ENCODE assay signal across 24 mouse cellular contexts in the genomic region with DNA sequence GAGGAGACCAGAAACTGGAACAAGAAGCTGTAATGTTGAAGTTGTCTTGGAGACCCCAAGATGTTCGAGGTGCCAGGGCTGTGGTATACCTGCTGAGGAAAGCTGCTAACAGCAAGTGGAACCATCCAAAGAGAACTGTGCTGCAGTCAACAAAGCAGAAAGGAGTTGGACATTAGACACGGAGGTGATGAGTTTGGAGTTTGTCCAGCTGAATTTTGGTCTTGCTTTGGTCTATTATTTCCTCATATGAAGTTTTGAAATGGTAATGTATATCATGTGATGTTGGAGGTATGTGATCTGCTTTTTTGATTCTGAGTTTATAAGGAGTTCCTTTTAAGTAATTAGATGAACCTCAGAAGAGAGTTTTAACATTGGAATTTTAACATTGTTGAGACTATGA.
DNase-seq lines count a peak whose midpoint lies in the region; ATAC-seq and TF ChIP-seq lines count a peak whose summit lies in the region.
"Had no signal": no experiment of that assay in that cellular context is flagged by ENCODE, and none has a peak within 500 bp of the region (broad histone marks: within the 10 kb centered on the region; RNA-seq: fewer than 3 reads in every experiment).

No protein-coding gene starts in this region.

- peak; percentile 63 for DNase-seq in kidney, adult 2 months
- DNase-seq in kidney, adult 9 months, result peak; percentile 59
- peak; percentile 27 to 42 for DNase-seq in kidney, postnatal 36 days
- DNase-seq in kidney, postnatal 4 days, result no peak
- DNase-seq: adrenal gland, adult 8-10 months; adrenal gland, postnatal 14 days; adrenal gland, postnatal 36 days; B cell, adult 2 months; cerebellum, adult 11-12 months; cerebellum, adult 2 months; cerebellum, adult 9-10 months; cerebellum, postnatal 10 days; cerebellum, postnatal 25 days had no signal

- no peaks in the 10 kb centered on the region for H3K36me3 ChIP-seq in kidney, adult 2 months (ENCODE audit: control insufficient read depth, insufficient read depth, low read length)
- no peaks in the 10 kb centered on the region for H3K36me3 ChIP-seq in kidney, embryonic 16.5 days (ENCODE audit: insufficient read depth, low read length)
- H3K36me3 ChIP-seq in kidney, embryonic 14.5 days (ENCODE audit: control insufficient read depth, insufficient read depth, low read length), result no peaks in the 10 kb centered on the region
- H3K36me3 ChIP-seq: embryonic facial prominence, embryonic 10.5 days; embryonic facial prominence, embryonic 12.5 days; forebrain, embryonic 15.5 days; G1E had no signal

- H3K4me1 ChIP-seq in kidney, adult 2 months (ENCODE audit: control insufficient read depth, insufficient read depth, low read length), result no peaks in the 10 kb centered on the region
- no peaks in the 10 kb centered on the region for H3K4me1 ChIP-seq in kidney, embryonic 16.5 days (ENCODE audit: insufficient read depth, low read length)
- H3K4me1 ChIP-seq in kidney, embryonic 14.5 days (ENCODE audit: control insufficient read depth, insufficient read depth, low read length), result no peaks in the 10 kb centered on the region
- H3K4me1 ChIP-seq: embryonic facial prominence, embryonic 10.5 days; embryonic facial prominence, embryonic 12.5 days; forebrain, embryonic 13.5 days; forebrain, embryonic 15.5 days had no signal

- WGBS in kidney, adult 2 months, result 77% methylated on average over 2 of the region's 2 CpGs
- 81% methylated on average over 2 of the region's 2 CpGs for WGBS in kidney, embryonic 16.5 days
- 79% methylated on average over 2 of the region's 2 CpGs for WGBS in kidney, embryonic 14.5 days

- no peak for TF ChIP-seq POLR2A in kidney, adult 2 months (IDR thresholded peaks at IDR 0.05; ENCODE audit: low read depth, low read length)

- ATAC-seq in kidney, embryonic 16.5 days (ENCODE audit: low FRiP score, low TSS enrichment), result no peak
- ATAC-seq in kidney, embryonic 14.5 days (ENCODE audit: low FRiP score, low TSS enrichment), result no peak
- ATAC-seq: activated CD4-positive, CD25-positive, alpha-beta regulatory T cell, adult 4 months; CD4-positive, CD25-positive, alpha-beta regulatory T cell, adult 4 months; forebrain, embryonic 13.5 days; forebrain, embryonic 15.5 days; Patski had no signal

- no peak overlapping the region for H3K4me2 ChIP-seq in kidney, embryonic 16.5 days (replicated peaks; ENCODE audit: low read depth, low read length)
- H3K4me2 ChIP-seq in kidney, embryonic 14.5 days (replicated peaks; ENCODE audit: low read depth, low read length), result no peak overlapping the region
- H3K4me2 ChIP-seq: embryonic facial prominence, embryonic 12.5 days; forebrain, embryonic 13.5 days; forebrain, embryonic 15.5 days had no signal

- H3K9ac ChIP-seq in kidney, embryonic 16.5 days (replicated peaks; ENCODE audit: low read length), result no peak overlapping the region
- no peak overlapping the region for H3K9ac ChIP-seq in kidney, embryonic 14.5 days (ENCODE audit: low read depth, low read length)
- H3K9ac ChIP-seq: embryonic facial prominence, embryonic 12.5 days; forebrain, embryonic 13.5 days; forebrain, embryonic 15.5 days had no signal

- H3K9me3 ChIP-seq in kidney, embryonic 16.5 days (ENCODE audit: low read length), result no peaks in the 10 kb centered on the region
- no peaks in the 10 kb centered on the region for H3K9me3 ChIP-seq in kidney, embryonic 14.5 days (ENCODE audit: control insufficient read depth, low read length)
- H3K9me3 ChIP-seq: embryonic facial prominence, embryonic 10.5 days; embryonic facial prominence, embryonic 12.5 days; forebrain, embryonic 13.5 days; forebrain, embryonic 15.5 days; G1E had no signal

- no peak overlapping the region for H3K27ac ChIP-seq in kidney, adult 2 months (ENCODE audit: insufficient read depth, low read depth, low read length)
- H3K27ac ChIP-seq in kidney, embryonic 16.5 days (ENCODE audit: low read length), result no peak overlapping the region
- H3K27ac ChIP-seq in kidney, embryonic 14.5 days (ENCODE audit: low read depth, low read length), result no peak overlapping the region
- H3K27ac ChIP-seq: embryonic facial prominence, embryonic 10.5 days; embryonic facial prominence, embryonic 12.5 days; forebrain, embryonic 13.5 days; forebrain, embryonic 15.5 days had no signal

- TF ChIP-seq CTCF in kidney, adult 2 months (conservative IDR thresholded peaks at IDR 0.05; ENCODE audit: insufficient read depth, insufficient read length, low read depth, low read length), result no peak

- no peak overlapping the region for H3K4me3 ChIP-seq in kidney, adult 2 months (ENCODE audit: insufficient read depth, low read depth, low read length)
- no peak overlapping the region for H3K4me3 ChIP-seq in kidney, embryonic 16.5 days (ENCODE audit: low read length)
- no peak overlapping the region for H3K4me3 ChIP-seq in kidney, embryonic 14.5 days (ENCODE audit: low read length)
- H3K4me3 ChIP-seq: embryonic facial prominence, embryonic 10.5 days; embryonic facial prominence, embryonic 12.5 days; forebrain, embryonic 13.5 days; forebrain, embryonic 15.5 days had no signal

- H3K27me3 ChIP-seq in kidney, adult 2 months (replicated peaks; ENCODE audit: control insufficient read depth, insufficient read depth, low read length), result no peaks in the 10 kb centered on the region
- H3K27me3 ChIP-seq in kidney, embryonic 16.5 days (ENCODE audit: insufficient read depth, low read length), result no peaks in the 10 kb centered on the region
- H3K27me3 ChIP-seq in kidney, embryonic 14.5 days (ENCODE audit: control insufficient read depth, insufficient read depth, low read length), result no peaks in the 10 kb centered on the region
- H3K27me3 ChIP-seq: CH12.LX; embryonic facial prominence, embryonic 12.5 days; forebrain, embryonic 13.5 days; forebrain, embryonic 15.5 days; Patski had no signal

Comparison
In these comparisons a context has a peak if more than half of its experiments do, and no peak if none do; other contexts are left out.
1. DNase-seq: peak in kidney, adult 2 months (single experiment), kidney, adult 9 months (single experiment) and kidney, postnatal 36 days (2 of 2); none in kidney, postnatal 4 days (0 of 2).